Comparison of ENCODE assay signal across 28 mouse cellular contexts in genomic region chr3:30727209-30727608, GRCm38 (mm10). TPM values are rescaled to one million over a fixed set of nuclear protein-coding genes. Genes with fewer than 3 reads are reported as not detected.
DNase-seq lines count a peak whose midpoint lies in the region; ATAC-seq and TF ChIP-seq lines count a peak whose summit lies in the region.
"Had no signal": no experiment of that assay in that cellular context is flagged by ENCODE, and none has a peak within 500 bp of the region (broad histone marks: within the 10 kb centered on the region; RNA-seq: fewer than 3 reads in every experiment).

No protein-coding gene starts in this region.

- peaks cover 3% of the 10 kb centered on the region; the same call in 1 of the 2 replicates for H3K4me1 ChIP-seq in heart, embryonic 11.5 days (ENCODE audit: control insufficient read depth, insufficient read depth, low read length)
- H3K4me1 ChIP-seq in MEL (ENCODE audit: control insufficient read depth in 1 of 2, insufficient read depth in 2 of 2, low read length in 2 of 2) = peaks cover 5 to 7% of the 10 kb centered on the region in 2 experiments
- H3K4me1 ChIP-seq in stomach, embryonic 16.5 days (ENCODE audit: control insufficient read depth, insufficient read depth, low read length) = no peaks in the 10 kb centered on the region
- H3K4me1 ChIP-seq in midbrain, embryonic 13.5 days (replicated peaks) = no peaks in the 10 kb centered on the region
- H3K4me1 ChIP-seq: embryonic facial prominence, embryonic 10.5 days; hindbrain, embryonic 12.5 days had no signal

- DNase-seq in heart, adult 11 months = peak; percentile 41
- DNase-seq in MEL (ENCODE audit: low read depth, low spot score) = peak; percentile 41
- peak; percentile 28 for DNase-seq in adrenal gland, postnatal 25 days
- DNase-seq in kidney, postnatal 10 days = no peak
- DNase-seq in heart, postnatal 36 days = no peak
- DNase-seq: cerebellum, adult 18-20 months; cerebellum, adult 9-11 months; cerebellum, postnatal 36 days; gastrocnemius, adult 2 months; gastrocnemius, postnatal 25 days; heart, adult 18-20 months; heart, postnatal 4 days; kidney, adult 8-10 months had no signal

- no peaks in the 10 kb centered on the region for H3K9me3 ChIP-seq in heart, embryonic 11.5 days (replicated peaks; ENCODE audit: control insufficient read depth, low read length)
- H3K9me3 ChIP-seq in MEL (replicated peaks; ENCODE audit: insufficient read depth, low read length) = no peaks in the 10 kb centered on the region
- H3K9me3 ChIP-seq in stomach, embryonic 16.5 days (replicated peaks; ENCODE audit: control insufficient read depth, low read length) = no peaks in the 10 kb centered on the region
- no peaks in the 10 kb centered on the region for H3K9me3 ChIP-seq in midbrain, embryonic 13.5 days
- H3K9me3 ChIP-seq: embryonic facial prominence, embryonic 10.5 days; G1E; heart, embryonic 13.5 days; hindbrain, embryonic 12.5 days had no signal

- no peaks in the 10 kb centered on the region for H3K79me2 ChIP-seq in MEL (ENCODE audit: control insufficient read depth, insufficient read depth, low read length, poor library complexity)

- no peak overlapping the region for H3K9ac ChIP-seq in heart, embryonic 11.5 days (ENCODE audit: low read depth, low read length)
- no peak overlapping the region for H3K9ac ChIP-seq in MEL (ENCODE audit: control insufficient read depth, low read depth, low read length, poor library complexity, severe bottlenecking)
- H3K9ac ChIP-seq in stomach, embryonic 16.5 days (ENCODE audit: low read length) = no peak overlapping the region
- H3K9ac ChIP-seq in midbrain, embryonic 13.5 days (replicated peaks) = no peak overlapping the region
- H3K9ac ChIP-seq: heart, embryonic 13.5 days; hindbrain, embryonic 12.5 days had no signal

- H3K4me2 ChIP-seq in heart, embryonic 11.5 days = no peak overlapping the region
- no peak overlapping the region for H3K4me2 ChIP-seq in stomach, embryonic 16.5 days (ENCODE audit: low read depth, low read length)
- no peak overlapping the region for H3K4me2 ChIP-seq in midbrain, embryonic 13.5 days (replicated peaks)
- H3K4me2 ChIP-seq: heart, embryonic 13.5 days; hindbrain, embryonic 12.5 days had no signal

- no peak overlapping the region for H3K4me3 ChIP-seq in heart, embryonic 11.5 days (ENCODE audit: low read depth, low read length)
- no peak overlapping the region; a peak in 1 of 4 replicates for H3K4me3 ChIP-seq in MEL (ENCODE audit: control insufficient read depth in 1 of 2, insufficient read depth in 1 of 2, low read depth in 2 of 2, low read length in 2 of 2)
- H3K4me3 ChIP-seq in stomach, embryonic 16.5 days (replicated peaks; ENCODE audit: low read length) = no peak overlapping the region
- H3K4me3 ChIP-seq in midbrain, embryonic 13.5 days (replicated peaks) = no peak overlapping the region
- H3K4me3 ChIP-seq: embryonic facial prominence, embryonic 10.5 days; gastrocnemius, adult 2 months; heart, embryonic 13.5 days; hindbrain, embryonic 12.5 days had no signal

- peak; percentile 63 to 64 for TF ChIP-seq EP300 in MEL (IDR thresholded peaks at IDR 0.05; ENCODE audit: low read depth in 1 of 2, low read length in 2 of 2)

- TF ChIP-seq CTCF in MEL (IDR thresholded peaks at IDR 0.05 in 2 of 3, conservative IDR thresholded peaks at IDR 0.05 in 1 of 3; ENCODE audit: control insufficient read depth in 1 of 3, insufficient read depth in 1 of 3, low read depth in 2 of 3, low read length in 3 of 3, poor library complexity in 1 of 3, severe bottlenecking in 1 of 3) = no peak

- no peaks in the 10 kb centered on the region for H3K27me3 ChIP-seq in heart, embryonic 11.5 days (ENCODE audit: control insufficient read depth, insufficient read depth, low read length)
- no peaks in the 10 kb centered on the region for H3K27me3 ChIP-seq in MEL (ENCODE audit: control insufficient read depth in 1 of 2, insufficient read depth in 2 of 2, low read length in 2 of 2)
- no peaks in the 10 kb centered on the region for H3K27me3 ChIP-seq in stomach, embryonic 16.5 days (ENCODE audit: control insufficient read depth, insufficient read depth, low read length)
- no peaks in the 10 kb centered on the region for H3K27me3 ChIP-seq in midbrain, embryonic 13.5 days
- H3K27me3 ChIP-seq: hindbrain, embryonic 12.5 days; Patski had no signal

- no peak overlapping the region for H3K27ac ChIP-seq in heart, embryonic 11.5 days (ENCODE audit: low read depth, low read length)
- H3K27ac ChIP-seq in MEL (ENCODE audit: control insufficient read depth, low read depth, low read length) = no peak overlapping the region
- H3K27ac ChIP-seq in stomach, embryonic 16.5 days (ENCODE audit: low read length) = no peak overlapping the region
- no peak overlapping the region for H3K27ac ChIP-seq in midbrain, embryonic 13.5 days
- H3K27ac ChIP-seq: embryonic facial prominence, embryonic 10.5 days; gastrocnemius, adult 2 months; heart, embryonic 13.5 days; hindbrain, embryonic 12.5 days had no signal

- no peaks in the 10 kb centered on the region for H3K36me3 ChIP-seq in heart, embryonic 11.5 days (ENCODE audit: control insufficient read depth, insufficient read depth, low read length)
- H3K36me3 ChIP-seq in MEL (ENCODE audit: control insufficient read depth in 1 of 2, insufficient read depth in 2 of 2, low read length in 2 of 2) = peaks cover 0 to 2% of the 10 kb centered on the region in 2 experiments; a peak in 2 of 4 replicates
- no peaks in the 10 kb centered on the region for H3K36me3 ChIP-seq in stomach, embryonic 16.5 days (ENCODE audit: control insufficient read depth, insufficient read depth, low read length)
- no peaks in the 10 kb centered on the region for H3K36me3 ChIP-seq in midbrain, embryonic 13.5 days
- H3K36me3 ChIP-seq: embryonic facial prominence, embryonic 10.5 days; G1E; heart, embryonic 13.5 days; hindbrain, embryonic 12.5 days had no signal

- TF ChIP-seq POLR2A in MEL (IDR thresholded peaks at IDR 0.05; ENCODE audit: control insufficient read depth in 1 of 2, insufficient read depth in 1 of 2, low read depth in 1 of 2, low read length in 2 of 2, poor library complexity in 1 of 2) = no peak

- no peak for ATAC-seq in heart, embryonic 11.5 days (replicated peaks; ENCODE audit: insufficient number of reproducible peaks, low FRiP score, low TSS enrichment)
- ATAC-seq in stomach, embryonic 16.5 days (ENCODE audit: insufficient read depth, low FRiP score) = peak; percentile 40; the same call in 1 of the 2 replicates
- ATAC-seq in midbrain, embryonic 13.5 days = no peak
- ATAC-seq: activated CD4-positive, CD25-positive, alpha-beta regulatory T cell, adult 4 months; forebrain, embryonic 14.5 days; hindbrain, embryonic 16.5 days; inflammation-experienced regulatory T-cells, adult 6 months; intestine, postnatal 0 days; Patski had no signal

- intact Hi-C loops in heart, postnatal 36 days (cut with DNase I) = no loop called here

- TF ChIP-seq RAD21 in MEL (IDR thresholded peaks at IDR 0.05; ENCODE audit: low read depth, low read length) = no peak

- WGBS in heart, embryonic 11.5 days (ENCODE audit: insufficient replicate concordance) = 60% methylated on average over 4 of the region's 4 CpGs
- WGBS in stomach, embryonic 16.5 days = 71% methylated on average over 4 of the region's 4 CpGs
- 80% methylated on average over 4 of the region's 4 CpGs for WGBS in midbrain, embryonic 13.5 days

TF ChIP-seq in MEL, 35 proteins besides CTCF, POLR2A, EP300 and RAD21:
- no peak for TF ChIP-seq GATA1 (IDR thresholded peaks at IDR 0.05; ENCODE audit: low read depth, low read length)
- no peak for TF ChIP-seq JUND (IDR thresholded peaks at IDR 0.05; ENCODE audit: low read depth, low read length)
- peak; percentile 39; the same call in 1 of the 2 replicates for TF ChIP-seq SIN3A (IDR thresholded peaks at IDR 0.05; ENCODE audit: low read length)
- peak; percentile 23; the same call in 1 of the 2 replicates for TF ChIP-seq ETS1 (IDR thresholded peaks at IDR 0.05; ENCODE audit: low read depth, low read length)
- no peak for TF ChIP-seq SMC3 (IDR thresholded peaks at IDR 0.05; ENCODE audit: low read depth, low read length)
- no peak for TF ChIP-seq ZC3H11A (IDR thresholded peaks at IDR 0.05; ENCODE audit: low read depth, low read length)
- no peak for TF ChIP-seq MAX (IDR thresholded peaks at IDR 0.05; ENCODE audit: low read length)
- TF ChIP-seq MYC (IDR thresholded peaks at IDR 0.05; ENCODE audit: low read depth, low read length) = no peak
- no peak for TF ChIP-seq ZNF384 (IDR thresholded peaks at IDR 0.05; ENCODE audit: low read depth, low read length)
- no peak for TF ChIP-seq MXI1 (IDR thresholded peaks at IDR 0.05; ENCODE audit: low read depth, low read length)
- TF ChIP-seq ELF1 (IDR thresholded peaks at IDR 0.05; ENCODE audit: low read depth, low read length) = no peak
- TF ChIP-seq MAFK (IDR thresholded peaks at IDR 0.05; ENCODE audit: borderline replicate concordance, low read depth, low read length) = no peak
- TF ChIP-seq UBTF (IDR thresholded peaks at IDR 0.05; ENCODE audit: borderline replicate concordance, insufficient read depth, low read depth, low read length) = no peak

RNA-seq across cellular contexts. Expression of gene Samd7, which starts 18.9 kb away (rescaled TPM):
- not detected in 2 replicates for polyA plus RNA-seq in heart, embryonic 11.5 days (2014; fragmentation: Nextera tagmentation; extraction: Ambion mirVana)
- total RNA-seq in MEL (2012; rRNA removed) = not detected in 2 replicates
- polyA plus RNA-seq in MEL (2012; ENCODE audit: insufficient read depth in 1 of 2, insufficient read length in 2 of 2, low read depth in 1 of 2, low replicate concordance in 2 of 2, missing spikeins in 1 of 2) = not detected
- total RNA-seq in adrenal gland, postnatal 25 days (2021) = not detected in 2 replicates
- polyA plus RNA-seq in stomach, embryonic 16.5 days (2015; fragmentation: Nextera tagmentation; extraction: Ambion mirVana) = not detected in 2 replicates
- not detected for total RNA-seq in heart, postnatal 36 days (2021)
- polyA plus RNA-seq in midbrain, embryonic 13.5 days (2015; fragmentation: Nextera tagmentation; extraction: Ambion mirVana) = not detected in 2 replicates
- total RNA-seq: gastrocnemius, adult 2 months; gastrocnemius, postnatal 25 days; heart, adult 18-20 months; heart, postnatal 4 days had no signal
- polyA plus RNA-seq: embryonic facial prominence, embryonic 10.5 days; embryonic facial prominence, embryonic 14.5 days; forebrain, embryonic 14.5 days; G1E; heart, embryonic 13.5 days; heart, postnatal 0 days; hindbrain, embryonic 12.5 days; inflammation-experienced regulatory T-cells, adult 6 months; intestine, postnatal 0 days; Patski had no signal

RNA-seq across cellular contexts. Expression of gene Lrrc31, which starts 27.6 kb away (rescaled TPM):
- not detected in 2 replicates for polyA plus RNA-seq in heart, embryonic 11.5 days (2014; fragmentation: Nextera tagmentation; extraction: Ambion mirVana)
- total RNA-seq in MEL (2012; rRNA removed) = 0.07 TPM in 1 of 2 replicates, not detected in the other
- polyA plus RNA-seq in MEL (2012; ENCODE audit: insufficient read depth in 1 of 2, insufficient read length in 2 of 2, low read depth in 1 of 2, low replicate concordance in 2 of 2, missing spikeins in 1 of 2) = under 1 TPM in 1 of 2 experiments, not detected in 1; 0.03 TPM
- not detected in 2 replicates for total RNA-seq in adrenal gland, postnatal 25 days (2021)
- 4.8 and 7.8 TPM in 2 replicates for polyA plus RNA-seq in stomach, embryonic 16.5 days (2015; fragmentation: Nextera tagmentation; extraction: Ambion mirVana)
- under 1 TPM; 0.24 to 0.31 TPM for total RNA-seq in heart, postnatal 36 days (2021)
- 0.11 TPM in 1 of 2 replicates, not detected in the other for polyA plus RNA-seq in midbrain, embryonic 13.5 days (2015; fragmentation: Nextera tagmentation; extraction: Ambion mirVana)
- total RNA-seq: gastrocnemius, adult 2 months; gastrocnemius, postnatal 25 days had no signal
- polyA plus RNA-seq: activated CD4-positive, CD25-positive, alpha-beta regulatory T cell, adult 4 months; embryonic facial prominence, embryonic 10.5 days; forebrain, embryonic 14.5 days; G1E; heart, embryonic 13.5 days; hindbrain, embryonic 12.5 days; Patski had no signal

Comparison
In these comparisons a context has a peak if more than half of its experiments do, and no peak if none do; other contexts are left out.
1. DNase-seq: peak in heart, adult 11 months (single experiment), MEL (single experiment) and adrenal gland, postnatal 25 days (single experiment); none in kidney, postnatal 10 days (single experiment) and heart, postnatal 36 days (0 of 2).